Mouse (Mus musculus): ENCODE measurements around the gene Msh3.
"Not testable (repeated sequence)": the region's sequence is repeated elsewhere in the genome, so short reads cannot be mapped to it uniquely, and the experiment has no call there.

Msh3 gene

GRCm38 (mm10) chr13:92354456-92355271 is at the start of gene Msh3, which contains the start of gene Dhfr:
Msh3 (minus strand) TSS chr13:92355003.
Dhfr (plus strand) TSS chr13:92354726.
- peak; percentile 96 for DNase-seq (ENCODE audit: low spot score)

DNA sequence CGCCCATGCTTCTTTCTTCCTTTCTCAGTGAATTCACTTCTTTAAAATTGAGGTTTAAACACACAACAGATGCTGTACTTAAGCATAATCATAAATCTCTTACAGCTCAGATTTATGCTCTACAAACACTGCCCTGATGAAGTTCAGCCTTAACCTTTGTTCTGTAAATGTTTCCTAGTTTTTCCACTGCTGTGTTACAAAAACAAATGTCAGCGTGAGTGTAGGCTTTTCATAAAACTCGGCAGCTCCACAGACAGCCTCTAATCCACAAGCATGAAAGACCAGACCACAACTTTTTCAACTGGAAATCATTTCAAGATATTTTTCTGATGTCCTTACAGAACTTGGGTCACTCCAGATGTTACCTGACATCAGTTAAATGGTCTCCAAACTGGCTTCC is 48.7 kb upstream of the Msh3 start:
- no peak for DNase-seq (ENCODE audit: low spot score)

DNA sequence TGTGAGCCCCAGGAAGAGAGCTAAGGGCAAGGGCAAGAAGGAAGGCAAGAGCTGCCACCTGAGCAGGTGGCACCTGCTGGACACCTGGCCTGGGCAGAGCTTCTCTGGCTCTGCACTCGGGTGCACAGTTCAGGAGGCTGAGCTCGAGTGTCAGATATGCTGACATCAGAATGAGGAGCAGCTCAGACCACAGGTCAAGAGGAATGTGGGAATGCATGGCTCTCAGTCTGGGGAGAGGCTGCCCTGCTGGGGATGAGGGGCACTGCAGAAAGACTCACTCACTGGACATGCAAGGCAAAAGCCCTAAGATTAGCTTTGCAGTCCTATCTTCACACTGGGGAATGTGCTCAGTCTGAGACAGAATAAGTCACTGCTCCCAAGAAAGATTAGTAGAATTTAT is 47.3 kb upstream of the Msh3 start:
- DNase-seq (ENCODE audit: low spot score) = no peak

- no peak for DNase-seq (ENCODE audit: low spot score)
These were observed 43.9 kb upstream of the Msh3 start for GRCm38 (mm10) chr13:92398491-92399384.

DNA sequence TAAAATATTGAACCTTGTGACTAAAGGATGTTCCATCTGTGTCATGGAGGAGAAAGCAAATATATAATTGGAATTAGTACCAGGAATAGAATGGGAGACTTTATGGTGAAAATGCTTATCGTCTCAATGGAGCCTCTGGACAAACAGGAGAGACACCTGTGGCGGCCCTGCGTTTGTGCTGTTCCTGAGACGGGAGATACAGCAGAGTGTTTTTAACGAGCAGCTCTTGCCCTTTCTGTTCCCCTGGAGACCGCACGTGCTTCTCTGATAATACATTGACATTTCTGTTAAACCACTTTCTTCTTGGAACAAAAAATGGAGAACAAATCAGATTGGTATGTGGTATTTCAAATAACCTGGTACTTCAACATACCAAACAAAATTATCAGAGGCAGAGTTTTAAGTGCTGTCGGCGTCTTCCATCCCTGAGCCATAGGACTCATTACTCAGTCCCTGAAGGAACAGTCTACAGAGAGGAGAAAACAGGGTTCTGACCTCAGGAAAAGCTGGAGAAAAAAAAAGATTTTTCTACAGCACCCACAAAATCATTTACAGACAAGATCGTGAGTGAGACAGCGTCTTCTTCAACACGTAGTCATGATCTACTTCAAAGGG is 38.4 kb upstream of the Msh3 start:
- DNase-seq (ENCODE audit: low spot score) = no peak

DNA sequence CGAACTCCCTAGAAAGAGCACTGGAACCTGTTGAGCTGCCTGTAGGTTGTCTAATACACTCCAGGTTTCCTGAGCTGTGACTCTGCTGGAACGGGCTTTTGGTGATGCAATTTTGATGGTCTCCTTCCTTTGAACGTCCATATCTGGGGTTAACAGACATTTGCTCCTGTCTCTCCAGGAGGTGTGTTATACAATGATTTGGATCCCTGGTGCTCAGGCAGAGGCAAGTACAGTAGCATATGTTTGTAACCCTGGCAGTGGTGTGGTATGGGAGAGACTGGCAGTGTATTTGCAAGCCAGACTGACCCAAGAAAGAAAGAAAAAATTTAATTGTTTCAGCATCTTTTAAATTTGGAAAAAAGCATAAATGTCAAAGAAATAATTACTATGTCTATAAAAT is 32.6 kb upstream of the Msh3 start:
- DNase-seq (ENCODE audit: low spot score) = no peak

DNA sequence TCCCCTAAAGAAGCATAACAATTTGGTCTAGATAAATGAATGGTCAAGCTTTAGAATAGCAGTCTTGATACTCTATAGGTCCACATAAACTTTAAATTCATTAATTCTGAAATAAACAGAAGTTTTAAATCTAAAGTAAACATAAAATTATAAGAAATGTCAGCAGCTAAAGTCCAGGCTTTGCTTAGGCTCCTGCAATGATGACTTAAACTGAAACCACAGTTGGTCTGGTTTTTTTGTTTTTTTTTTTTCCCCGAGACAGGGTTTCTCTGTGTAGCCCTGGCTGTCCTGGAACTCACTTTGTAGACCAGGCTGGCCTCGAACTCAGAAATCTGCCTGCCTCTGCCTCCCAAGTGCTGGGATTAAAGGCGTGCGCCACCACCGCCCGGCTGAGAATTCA is 16.7 kb upstream of the Msh3 start:
- DNase-seq (ENCODE audit: low spot score) = not testable (repeated sequence)

GRCm38 (mm10) chr13:92370811-92371210 is 16.0 kb upstream of the Msh3 start:
- DNase-seq (ENCODE audit: low spot score) = no peak

- no peak for DNase-seq (ENCODE audit: low spot score)
These were observed 10.5 kb upstream of the Msh3 start for GRCm38 (mm10) chr13:92365312-92365711.

DNA sequence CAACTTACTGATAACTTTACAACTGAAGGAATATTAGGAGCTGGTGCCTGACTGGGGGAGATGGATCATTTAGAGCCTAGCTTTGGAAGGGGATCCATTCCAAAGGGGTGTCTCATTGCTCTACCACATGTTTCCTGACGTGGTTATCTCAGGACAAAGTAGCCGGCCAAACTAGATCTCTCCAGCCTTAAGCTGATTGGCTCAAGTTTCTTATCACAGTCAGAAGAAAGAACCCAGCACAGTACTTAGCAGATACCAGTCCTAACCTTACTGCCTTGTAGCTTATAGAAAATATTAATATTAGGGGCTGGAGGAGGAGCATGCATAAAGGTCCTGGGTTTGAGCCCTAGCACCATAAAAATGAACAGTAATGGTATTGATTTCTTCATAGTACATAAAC is 6.8 kb upstream of the Msh3 start:
- DNase-seq (ENCODE audit: low spot score) = no peak

GRCm38 (mm10) chr13:92357644-92358043 is 2.8 kb upstream of the Msh3 start:
- DNase-seq (ENCODE audit: low spot score) = no peak

GRCm38 (mm10) chr13:92356376-92356775 is 1.6 kb upstream of the Msh3 start:
- no peak for DNase-seq (ENCODE audit: low spot score)

- DNase-seq (ENCODE audit: low spot score) = no peak
These were observed 455 bp upstream of the Msh3 start for GRCm38 (mm10) chr13:92355272-92355643.

DNA sequence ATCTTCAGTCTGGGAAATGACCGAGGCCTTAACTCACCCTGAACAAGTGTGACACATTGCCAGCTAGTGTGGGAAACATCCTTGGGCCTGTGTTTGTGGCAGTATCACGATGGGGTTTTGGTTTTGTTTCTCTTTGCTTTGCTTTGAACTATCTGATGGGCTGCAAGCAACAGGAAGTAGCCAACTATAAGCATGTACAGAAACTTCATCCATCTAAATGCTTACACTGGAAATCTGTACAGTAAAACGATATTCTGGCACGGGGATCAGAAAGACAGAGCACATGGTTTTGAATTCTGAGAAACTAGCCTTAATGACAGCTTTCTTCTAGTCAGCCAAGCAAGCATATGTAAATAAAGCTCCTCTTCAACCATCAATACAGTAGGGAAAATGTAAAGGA is 847 bp downstream of the Msh3 start:
- no peak for DNase-seq (ENCODE audit: low spot score)

DNA sequence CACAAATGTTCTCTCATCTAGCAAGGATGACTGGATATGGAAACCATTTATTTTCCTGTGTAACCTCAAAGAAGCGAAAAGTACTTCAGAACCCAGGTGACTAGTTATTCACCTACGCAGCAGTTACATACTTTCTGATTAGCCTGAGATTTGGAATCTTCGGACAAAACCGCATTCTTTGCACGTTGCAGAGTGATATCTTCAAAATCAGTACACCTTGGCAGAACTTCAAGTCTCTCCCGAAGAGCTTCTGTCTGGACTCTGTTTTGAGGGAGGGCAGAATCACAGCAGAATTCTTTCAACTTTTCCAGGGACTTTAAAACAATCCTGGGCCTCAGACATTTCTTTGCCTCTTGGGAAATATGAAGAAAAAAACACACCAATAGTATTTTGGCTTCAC is 3.7 kb downstream of the Msh3 start:
- DNase-seq (ENCODE audit: low spot score) = no peak

DNA sequence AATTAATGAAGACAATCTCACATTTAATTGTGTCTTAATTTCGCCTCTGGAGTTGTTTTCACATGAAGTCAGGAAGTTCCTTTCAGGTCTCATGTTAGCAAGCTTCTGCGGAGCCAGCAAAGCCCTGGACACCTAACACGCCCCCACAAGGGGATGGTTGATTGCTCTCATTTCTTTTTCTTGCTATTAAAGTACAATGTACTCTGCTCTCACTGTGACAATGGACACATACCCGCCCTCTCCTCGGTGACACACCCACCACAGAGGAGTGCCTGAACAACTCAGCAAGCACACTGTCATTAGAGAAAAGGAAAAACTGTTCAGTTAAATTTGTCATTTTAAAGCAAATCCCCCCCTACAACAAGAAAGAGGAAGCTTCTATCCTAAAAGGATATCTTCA is 8.5 kb downstream of the Msh3 start:
- DNase-seq (ENCODE audit: low spot score) = no peak

- no peak for DNase-seq (ENCODE audit: low spot score)
These were observed 10.8 kb downstream of the Msh3 start for GRCm38 (mm10) chr13:92344033-92344432.

GRCm38 (mm10) chr13:92339787-92340186 is 15.0 kb downstream of the Msh3 start:
- no peak for DNase-seq (ENCODE audit: low spot score)

DNA sequence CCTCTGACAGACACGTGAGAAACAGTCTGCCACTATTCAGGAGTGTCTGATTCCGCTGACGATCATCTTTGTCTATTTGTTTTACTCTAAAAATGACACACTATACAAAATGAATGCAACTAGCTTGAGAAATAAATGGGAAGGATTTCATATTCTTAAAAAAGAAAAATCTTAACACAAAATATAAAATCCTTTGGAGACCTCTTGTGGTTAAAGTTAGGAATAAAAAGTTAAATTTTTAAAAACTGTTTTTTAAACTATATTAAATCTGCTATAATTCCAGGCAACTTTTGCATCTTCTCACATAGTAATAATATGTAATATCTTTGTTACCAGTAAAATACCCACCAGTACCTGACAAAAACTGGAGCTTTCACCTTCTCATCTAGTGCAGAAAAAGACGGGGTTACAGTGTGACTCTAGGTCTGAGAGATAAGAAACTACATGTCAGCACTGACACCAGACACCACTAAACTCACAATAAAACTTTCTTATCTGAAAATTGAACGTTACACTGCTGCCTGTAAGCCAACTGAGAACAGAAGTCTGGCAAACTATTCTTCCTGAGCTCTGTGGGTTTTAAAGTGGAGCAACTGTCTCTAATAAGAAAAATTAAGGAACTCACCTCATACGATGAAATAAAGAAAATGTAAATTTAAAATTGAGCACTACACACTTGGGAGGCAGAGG is 16.9 kb downstream of the Msh3 start:
- DNase-seq (ENCODE audit: low spot score) = no peak

GRCm38 (mm10) chr13:92336857-92337256 is 17.9 kb downstream of the Msh3 start:
- DNase-seq (ENCODE audit: low spot score) = no peak

DNA sequence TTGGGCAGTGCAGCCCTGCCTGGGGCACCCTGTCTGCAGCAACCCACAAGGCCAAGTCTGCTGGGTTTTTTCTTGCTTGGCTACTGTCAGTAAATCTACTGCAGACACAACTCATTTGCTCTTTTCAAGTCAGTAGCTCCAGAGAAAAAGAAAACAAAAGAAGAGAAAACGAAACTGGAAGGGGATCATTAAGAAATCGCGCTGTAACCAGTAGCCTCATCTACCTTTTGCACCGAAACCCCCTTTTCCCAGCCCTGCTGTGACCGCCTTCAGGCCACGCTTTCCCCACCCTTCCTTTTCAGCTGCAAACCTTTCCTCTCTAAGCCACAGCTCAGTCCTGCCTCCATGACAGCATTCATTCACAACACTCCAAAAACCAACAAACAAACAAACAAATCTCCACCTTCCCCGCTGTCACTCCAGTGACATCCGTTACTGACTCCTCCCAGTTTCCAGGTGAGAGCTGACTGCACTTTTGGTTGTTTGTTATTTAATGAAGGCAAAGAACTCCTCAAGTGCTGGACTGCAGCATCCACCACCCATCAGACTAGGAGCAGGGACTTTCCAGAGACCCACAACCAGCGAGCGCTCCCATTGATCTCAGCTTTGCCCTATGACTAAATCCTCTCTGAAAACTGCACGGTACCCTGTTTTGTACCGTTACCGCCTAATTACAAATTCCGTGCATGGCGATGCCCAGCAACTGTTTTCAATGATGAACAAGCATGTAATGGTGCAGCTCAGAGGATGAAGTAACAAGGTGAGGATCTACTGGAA is 22.5 kb downstream of the Msh3 start:
- no peak for DNase-seq (ENCODE audit: low spot score)
